In the genomic region with DNA sequence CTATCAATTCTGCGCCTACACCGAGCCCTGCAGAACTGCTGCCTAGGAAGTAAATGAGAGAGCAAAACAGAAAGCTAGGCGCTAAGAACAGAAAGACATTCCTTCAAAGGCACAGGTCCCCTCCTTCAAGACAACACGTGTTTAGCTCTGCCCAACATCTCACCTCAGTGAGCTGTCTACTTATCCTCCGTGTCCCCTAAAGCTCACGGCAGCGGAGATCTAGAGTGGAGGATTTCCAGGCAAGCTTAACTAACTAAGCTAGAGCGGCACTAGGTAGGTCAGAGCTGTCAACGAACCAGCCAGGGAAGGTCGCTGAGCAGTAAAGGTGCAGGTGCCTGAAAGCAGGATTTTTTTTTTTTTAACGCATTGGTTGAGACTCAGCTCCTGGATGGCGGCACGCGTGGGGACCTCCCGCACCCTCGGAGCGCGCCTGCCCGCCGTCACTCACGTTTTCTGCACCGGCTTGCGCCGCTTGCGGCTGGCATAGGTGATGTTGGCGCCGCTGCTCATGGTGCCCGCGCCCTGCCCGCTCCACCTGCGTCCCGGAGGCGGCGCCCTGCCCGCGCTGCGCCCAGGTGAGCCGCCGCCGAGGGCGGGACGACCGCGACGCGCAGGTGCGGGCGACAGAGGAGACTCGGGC, we compare ENCODE assay signal across 8 mouse cellular contexts. TPM values are rescaled to one million over a fixed set of nuclear protein-coding genes. Genes with fewer than 3 reads are reported as not detected.
DNase-seq lines count a peak whose midpoint lies in the region; ATAC-seq lines count a peak whose summit lies in the region.

No protein-coding gene starts in this region.

- peaks cover 13% of the 10 kb centered on the region for H3K4me1 ChIP-seq in erythroblast, embryonic 14.5 days (ENCODE audit: control insufficient read depth)
- H3K4me1 ChIP-seq in heart, embryonic 10.5 days, result 0 out of 2 replicates have a peak, but pooled peaks cover 7% of the 10 kb centered on the region
- no peaks in the 10 kb centered on the region for H3K4me1 ChIP-seq in kidney, embryonic 14.5 days (ENCODE audit: control insufficient read depth, insufficient read depth, low read length)
- peaks cover 10% of the 10 kb centered on the region for H3K4me1 ChIP-seq in midbrain, embryonic 15.5 days
- H3K4me1 ChIP-seq in stomach, embryonic 16.5 days (ENCODE audit: control insufficient read depth, insufficient read depth, low read length), result peaks cover 7% of the 10 kb centered on the region; the same call in 1 of the 2 replicates

- no peak for ATAC-seq in erythroblast, adult 5-6 weeks (replicated peaks; ENCODE audit: low FRiP score, poor library complexity, severe bottlenecking)
- ATAC-seq in kidney, embryonic 14.5 days (ENCODE audit: low FRiP score, low TSS enrichment), result peak; percentile 24
- ATAC-seq in midbrain, embryonic 15.5 days (replicated peaks), result peak; percentile 88
- peak; percentile 79; the same call in 1 of the 2 replicates for ATAC-seq in stomach, embryonic 16.5 days (ENCODE audit: insufficient read depth, low FRiP score)

- peak overlapping the region; percentile 82 for H3K27ac ChIP-seq in heart, embryonic 10.5 days
- no peak overlapping the region for H3K27ac ChIP-seq in kidney, embryonic 14.5 days (ENCODE audit: low read depth, low read length)
- peak overlapping the region; percentile 71 for H3K27ac ChIP-seq in midbrain, embryonic 15.5 days
- H3K27ac ChIP-seq in stomach, embryonic 16.5 days (ENCODE audit: low read length), result peak overlapping the region; percentile 91

- peak overlapping the region; percentile 73 for H3K9ac ChIP-seq in kidney, embryonic 14.5 days (ENCODE audit: low read depth, low read length)
- peak overlapping the region; percentile 79 for H3K9ac ChIP-seq in midbrain, embryonic 15.5 days
- H3K9ac ChIP-seq in stomach, embryonic 16.5 days (ENCODE audit: low read length), result peak overlapping the region; percentile 93

- H3K4me2 ChIP-seq in kidney, embryonic 14.5 days (replicated peaks; ENCODE audit: low read depth, low read length), result peak overlapping the region; percentile 98
- peak overlapping the region; percentile 96 for H3K4me2 ChIP-seq in midbrain, embryonic 15.5 days
- peak overlapping the region; percentile 86 for H3K4me2 ChIP-seq in stomach, embryonic 16.5 days (ENCODE audit: low read depth, low read length)

- under 1% methylated on average over 49 of the region's 49 CpGs for WGBS in heart, embryonic 10.5 days
- WGBS in kidney, embryonic 14.5 days, result under 1% methylated on average over 35 of the region's 49 CpGs
- WGBS in midbrain, embryonic 15.5 days, result 1% methylated on average over 49 of the region's 49 CpGs
- WGBS in stomach, embryonic 16.5 days, result under 1% methylated on average over 49 of the region's 49 CpGs

- no peaks in the 10 kb centered on the region for H3K9me3 ChIP-seq in erythroblast, embryonic 14.5 days (ENCODE audit: control insufficient read depth, low read length)
- no peaks in the 10 kb centered on the region for H3K9me3 ChIP-seq in heart, embryonic 10.5 days
- no peaks in the 10 kb centered on the region for H3K9me3 ChIP-seq in kidney, embryonic 14.5 days (ENCODE audit: control insufficient read depth, low read length)
- H3K9me3 ChIP-seq in midbrain, embryonic 15.5 days, result no peaks in the 10 kb centered on the region
- no peaks in the 10 kb centered on the region for H3K9me3 ChIP-seq in stomach, embryonic 16.5 days (replicated peaks; ENCODE audit: control insufficient read depth, low read length)

- H3K4me3 ChIP-seq in erythroblast, embryonic 14.5 days (replicated peaks), result peak overlapping the region; percentile 80
- H3K4me3 ChIP-seq in heart, embryonic 10.5 days, result peak overlapping the region; percentile 89
- peak overlapping the region; percentile 83 for H3K4me3 ChIP-seq in kidney, embryonic 14.5 days (ENCODE audit: low read length)
- peak overlapping the region; percentile 95 for H3K4me3 ChIP-seq in midbrain, embryonic 15.5 days
- H3K4me3 ChIP-seq in stomach, embryonic 16.5 days (replicated peaks; ENCODE audit: low read length), result peak overlapping the region; percentile 86

- no peaks in the 10 kb centered on the region for H3K36me3 ChIP-seq in erythroblast, embryonic 14.5 days (ENCODE audit: control insufficient read depth)
- H3K36me3 ChIP-seq in heart, embryonic 10.5 days, result no peaks in the 10 kb centered on the region
- no peaks in the 10 kb centered on the region for H3K36me3 ChIP-seq in kidney, embryonic 14.5 days (ENCODE audit: control insufficient read depth, insufficient read depth, low read length)
- H3K36me3 ChIP-seq in midbrain, embryonic 15.5 days (replicated peaks), result no peaks in the 10 kb centered on the region
- no peaks in the 10 kb centered on the region for H3K36me3 ChIP-seq in stomach, embryonic 16.5 days (ENCODE audit: control insufficient read depth, insufficient read depth, low read length)

- DNase-seq in cerebellum, postnatal 36 days, result peak; percentile 53 to 60
- DNase-seq in heart, embryonic 10.5 days (ENCODE audit: low spot score), result no peak
- DNase-seq in liver, result peak; percentile 26

- H3K27me3 ChIP-seq in erythroblast, embryonic 14.5 days (ENCODE audit: control insufficient read depth), result peaks cover 10% of the 10 kb centered on the region
- H3K27me3 ChIP-seq in heart, embryonic 10.5 days (ENCODE audit: insufficient read depth, poor library complexity, severe bottlenecking), result no peaks in the 10 kb centered on the region
- peaks cover 3% of the 10 kb centered on the region; the same call in 1 of the 2 replicates for H3K27me3 ChIP-seq in kidney, embryonic 14.5 days (ENCODE audit: control insufficient read depth, insufficient read depth, low read length)
- H3K27me3 ChIP-seq in midbrain, embryonic 15.5 days (replicated peaks), result 0 out of 2 replicates have a peak, but pooled peaks cover 3% of the 10 kb centered on the region
- H3K27me3 ChIP-seq in stomach, embryonic 16.5 days (ENCODE audit: control insufficient read depth, insufficient read depth, low read length), result no peaks in the 10 kb centered on the region

RNA-seq across cellular contexts. Expression of gene Ahr, which starts 0.6 kb away (rescaled TPM):
- 0.01 and 0.03 TPM in 2 replicates for polyA plus RNA-seq in erythroblast, embryonic 14.5 days (2012)
- 2.9 TPM in 2 replicates for total RNA-seq in erythroblast, adult 5-6 weeks (2015; ENCODE audit: low replicate concordance)
- 0.84 and 3.7 TPM in 2 replicates for total RNA-seq in erythroblast, adult 5-6 weeks (2017; ENCODE audit: low replicate concordance)
- polyA plus RNA-seq in heart, embryonic 10.5 days (2016; fragmentation: Nextera tagmentation; extraction: Ambion mirVana), result 1.2 and 2.2 TPM in 2 replicates
- polyA plus RNA-seq in kidney, embryonic 14.5 days (2014; fragmentation: Nextera tagmentation; extraction: Ambion mirVana), result 4.1 and 8.0 TPM in 2 replicates
- 3.0 and 3.1 TPM in 2 replicates for polyA plus RNA-seq in midbrain, embryonic 15.5 days (2015; fragmentation: Nextera tagmentation; extraction: Ambion mirVana)
- 14.8 and 15.1 TPM in 2 replicates for polyA plus RNA-seq in stomach, embryonic 16.5 days (2015; fragmentation: Nextera tagmentation; extraction: Ambion mirVana)
